Comparison of ENCODE assay signal across 13 mouse cellular contexts in genomic region chr9:44073115-44073514, GRCm38 (mm10). TPM values are rescaled to one million over a fixed set of nuclear protein-coding genes. Genes with fewer than 3 reads are reported as not detected.
DNase-seq lines count a peak whose midpoint lies in the region; ATAC-seq lines count a peak whose summit lies in the region.
"Had no signal": no experiment of that assay in that cellular context is flagged by ENCODE, and none has a peak within 500 bp of the region (broad histone marks: within the 10 kb centered on the region; RNA-seq: fewer than 3 reads in every experiment).

No protein-coding gene starts in this region.

- no peaks in the 10 kb centered on the region; the same call in 1 of the 2 replicates for H3K4me1 ChIP-seq in brown adipose tissue, adult 24 weeks (ENCODE audit: control insufficient read depth, insufficient read depth, insufficient read length, low read length)
- H3K4me1 ChIP-seq in hindbrain, embryonic 14.5 days (replicated peaks; ENCODE audit: control insufficient read depth, insufficient read depth, low read length) = peaks cover 14% of the 10 kb centered on the region; the same call in 1 of the 2 replicates

- no peaks in the 10 kb centered on the region for H3K36me3 ChIP-seq in hindbrain, embryonic 14.5 days (replicated peaks; ENCODE audit: control insufficient read depth, insufficient read depth)
- H3K36me3 ChIP-seq: liver, embryonic 15.5 days had no signal

- 30% methylated on average over 5 of the region's 5 CpGs for WGBS in hindbrain, embryonic 14.5 days

- H3K27ac ChIP-seq in brown adipose tissue, adult 24 weeks (replicated peaks; ENCODE audit: low read depth, low read length) = peak overlapping the region; percentile 67
- peak overlapping the region; percentile 78 for H3K27ac ChIP-seq in hindbrain, embryonic 14.5 days
- H3K27ac ChIP-seq: liver, embryonic 15.5 days had no signal

- no peak for ATAC-seq in hindbrain, embryonic 14.5 days (ENCODE audit: low FRiP score)
- no peak for ATAC-seq in megakaryocyte, adult 5-6 weeks (ENCODE audit: poor library complexity, severe bottlenecking)

- DNase-seq in heart, adult 11 months = peak; percentile 95
- no peak for DNase-seq in heart, postnatal 14 days
- DNase-seq in cerebellum, postnatal 36 days = peak; percentile 64
- no peak for DNase-seq in hindbrain, embryonic 14.5 days (ENCODE audit: low spot score)
- DNase-seq in urinary bladder, postnatal 4 days (ENCODE audit: low spot score in 2 of 2) = no peak
- DNase-seq in lung, postnatal 25 days (ENCODE audit: low spot score) = no peak
- DNase-seq: thymus, postnatal 4 days had no signal

- H3K4me3 ChIP-seq in brown adipose tissue, adult 24 weeks (ENCODE audit: insufficient read depth, low read depth, low read length) = no peak overlapping the region
- 0 out of 2 replicates have a peak overlapping the region, but pooled peaks have one; percentile 3 for H3K4me3 ChIP-seq in hindbrain, embryonic 14.5 days (replicated peaks; ENCODE audit: low read length)
- H3K4me3 ChIP-seq: liver, embryonic 15.5 days had no signal

- intact Hi-C loops in heart, postnatal 14 days (cut with DNase I) = loop anchor here (1.0 kb wide), 1 partner anchor 19 kb away; no protein-coding TSS in a partner anchor

- 0 out of 2 replicates have a peak overlapping the region, but pooled peaks have one; percentile 10 for H3K9ac ChIP-seq in hindbrain, embryonic 14.5 days
- H3K9ac ChIP-seq: liver, embryonic 15.5 days had no signal

- no peaks in the 10 kb centered on the region for H3K27me3 ChIP-seq in hindbrain, embryonic 14.5 days (ENCODE audit: control insufficient read depth, insufficient read depth, low read length)

- H3K9me3 ChIP-seq in hindbrain, embryonic 14.5 days (ENCODE audit: control insufficient read depth, low read length) = no peaks in the 10 kb centered on the region
- H3K9me3 ChIP-seq: liver, embryonic 15.5 days had no signal

- H3K4me2 ChIP-seq in hindbrain, embryonic 14.5 days (replicated peaks) = peak overlapping the region; percentile 31
- H3K4me2 ChIP-seq: liver, embryonic 15.5 days had no signal

RNA-seq across cellular contexts. Expression of gene Usp2, which starts 6.3 kb away (rescaled TPM):
- 100 to 1,000 TPM; 149 to 157 TPM for total RNA-seq in heart, postnatal 14 days (2021)
- polyA plus RNA-seq in brown adipose tissue, adult 24 weeks (2012; ENCODE audit: insufficient read depth, insufficient read length, missing spikeins) = 7.2 and 11.1 TPM in 2 replicates
- 8.4 and 11.6 TPM in 2 replicates for polyA plus RNA-seq in hindbrain, embryonic 14.5 days (2014; fragmentation: Nextera tagmentation; extraction: Ambion mirVana)
- total RNA-seq in megakaryocyte, adult 5-6 weeks (2015) = 1.3 and 4.5 TPM in 2 replicates
- total RNA-seq in megakaryocyte, adult 5-6 weeks (2017) = 1.1 and 1.3 TPM in 2 replicates

RNA-seq across cellular contexts. Expression of gene Mfrp, which starts 28.4 kb away (rescaled TPM):
- total RNA-seq in heart, postnatal 14 days (2021) = not detected
- polyA plus RNA-seq in brown adipose tissue, adult 24 weeks (2012; ENCODE audit: insufficient read depth, insufficient read length, missing spikeins) = not detected in 2 replicates
- 0.31 and 0.41 TPM in 2 replicates for polyA plus RNA-seq in hindbrain, embryonic 14.5 days (2014; fragmentation: Nextera tagmentation; extraction: Ambion mirVana)
- total RNA-seq in megakaryocyte, adult 5-6 weeks (2015) = not detected in 2 replicates
- 0.24 TPM in 1 of 2 replicates, not detected in the other for total RNA-seq in megakaryocyte, adult 5-6 weeks (2017)
- total RNA-seq: heart, postnatal 10 days; monocyte, adult 5-6 weeks had no signal
- polyA plus RNA-seq: liver, embryonic 15.5 days had no signal

RNA-seq across cellular contexts. Expression of gene Thy1, which starts 29.9 kb away (rescaled TPM):
- 10 to 100 TPM; 27.1 to 57.0 TPM for total RNA-seq in heart, postnatal 14 days (2021)
- polyA plus RNA-seq in brown adipose tissue, adult 24 weeks (2012; ENCODE audit: insufficient read depth, insufficient read length, missing spikeins) = 13.4 and 13.9 TPM in 2 replicates
- 6.2 and 9.6 TPM in 2 replicates for polyA plus RNA-seq in hindbrain, embryonic 14.5 days (2014; fragmentation: Nextera tagmentation; extraction: Ambion mirVana)
- 16.0 and 16.7 TPM in 2 replicates for total RNA-seq in megakaryocyte, adult 5-6 weeks (2015)
- 7.5 and 10.5 TPM in 2 replicates for total RNA-seq in megakaryocyte, adult 5-6 weeks (2017)

RNA-seq across cellular contexts. Expression of gene C1qtnf5, which starts 33.9 kb away (rescaled TPM):
- 10 to 100 TPM; 15.2 to 19.5 TPM for total RNA-seq in heart, postnatal 14 days (2021)
- polyA plus RNA-seq in brown adipose tissue, adult 24 weeks (2012; ENCODE audit: insufficient read depth, insufficient read length, missing spikeins) = 3.6 and 3.7 TPM in 2 replicates
- 7.0 and 8.0 TPM in 2 replicates for polyA plus RNA-seq in hindbrain, embryonic 14.5 days (2014; fragmentation: Nextera tagmentation; extraction: Ambion mirVana)
- 0.27 TPM in 1 of 2 replicates, not detected in the other for total RNA-seq in megakaryocyte, adult 5-6 weeks (2015)
- 0.40 TPM in 1 of 2 replicates, not detected in the other for total RNA-seq in megakaryocyte, adult 5-6 weeks (2017)
- total RNA-seq: monocyte, adult 5-6 weeks had no signal

RNA-seq across cellular contexts. Expression of gene Gm49380, which starts 40.2 kb away (rescaled TPM):
- total RNA-seq in heart, postnatal 14 days (2021) = under 1 TPM in 1 of 2 experiments, not detected in 1; 0.12 TPM
- polyA plus RNA-seq in brown adipose tissue, adult 24 weeks (2012; ENCODE audit: insufficient read depth, insufficient read length, missing spikeins) = not detected in 2 replicates
- 0.35 TPM in 1 of 2 replicates, not detected in the other for polyA plus RNA-seq in hindbrain, embryonic 14.5 days (2014; fragmentation: Nextera tagmentation; extraction: Ambion mirVana)
- not detected in 2 replicates for total RNA-seq in megakaryocyte, adult 5-6 weeks (2015)
- total RNA-seq in megakaryocyte, adult 5-6 weeks (2017) = not detected in 2 replicates
- total RNA-seq: monocyte, adult 5-6 weeks had no signal
- polyA plus RNA-seq: liver, embryonic 15.5 days; small intestine, adult 2 months had no signal

Comparison
In these comparisons a context has a peak if more than half of its experiments do, and no peak if none do; other contexts are left out.
1. DNase-seq: peak in heart, adult 11 months (single experiment) and cerebellum, postnatal 36 days (2 of 2); none in heart, postnatal 14 days (0 of 2), hindbrain, embryonic 14.5 days (single experiment), urinary bladder, postnatal 4 days (0 of 2) and lung, postnatal 25 days (single experiment).
2. RNA of gene Usp2, which starts 6.3 kb away (total RNA-seq): 149 to 157 TPM in heart, postnatal 14 days; 1.1 to 4.5 TPM in megakaryocyte, adult 5-6 weeks; every median in the first group is over 10 times any median in the second.